ENCODE assay signal across 27 mouse cellular contexts in genomic region chr17:4903129-4903528, GRCm38 (mm10).
"Had no signal": no experiment of that assay in that cellular context is flagged by ENCODE, and none has a peak within 500 bp of the region (broad histone marks: within the 10 kb centered on the region; RNA-seq: fewer than 3 reads in every experiment).

No protein-coding gene starts in this region.

- H3K4me3 ChIP-seq: gastrocnemius, adult 2 months; heart, adult 2 months; heart, embryonic 10.5 days; heart, embryonic 13.5 days; heart, embryonic 15.5 days; hindbrain, embryonic 13.5 days; hindbrain, embryonic 15.5 days; kidney, embryonic 15.5 days; limb, embryonic 13.5 days; limb, embryonic 15.5 days; liver, embryonic 12.5 days had no signal

- H3K36me3 ChIP-seq: heart, embryonic 10.5 days; heart, embryonic 13.5 days; heart, embryonic 15.5 days; hindbrain, embryonic 13.5 days; hindbrain, embryonic 15.5 days; kidney, embryonic 15.5 days; limb, embryonic 13.5 days; limb, embryonic 15.5 days; liver, embryonic 12.5 days had no signal

- H3K9ac ChIP-seq: heart, embryonic 13.5 days; heart, embryonic 15.5 days; hindbrain, embryonic 13.5 days; hindbrain, embryonic 15.5 days; kidney, embryonic 15.5 days; limb, embryonic 13.5 days; limb, embryonic 15.5 days; liver, embryonic 12.5 days; liver, embryonic 14.5 days had no signal

- H3K4me1 ChIP-seq: heart, embryonic 10.5 days had no signal

- H3K4me2 ChIP-seq: heart, embryonic 13.5 days; heart, embryonic 15.5 days; hindbrain, embryonic 13.5 days; hindbrain, embryonic 15.5 days; kidney, embryonic 15.5 days; limb, embryonic 13.5 days; limb, embryonic 15.5 days; liver, embryonic 12.5 days had no signal

- H3K27ac ChIP-seq: gastrocnemius, adult 2 months; heart, adult 2 months; heart, embryonic 10.5 days; heart, embryonic 13.5 days; heart, embryonic 15.5 days; hindbrain, embryonic 13.5 days; hindbrain, embryonic 15.5 days; hindbrain, postnatal 0 days; kidney, embryonic 15.5 days; kidney, postnatal 0 days; limb, embryonic 13.5 days; limb, embryonic 15.5 days; liver, embryonic 12.5 days; liver, embryonic 14.5 days had no signal

- H3K27me3 ChIP-seq: heart, embryonic 13.5 days; heart, embryonic 15.5 days; hindbrain, embryonic 13.5 days; hindbrain, embryonic 15.5 days; kidney, embryonic 15.5 days; limb, embryonic 13.5 days; limb, embryonic 15.5 days; liver, embryonic 12.5 days had no signal

- ATAC-seq: hindbrain, postnatal 0 days; intestine, embryonic 16.5 days; liver, embryonic 12.5 days had no signal

- DNase-seq: gastrocnemius, adult 2 months; gastrocnemius, postnatal 10 days; gastrocnemius, postnatal 25 days; heart, adult 2 months; heart, postnatal 14 days; heart, postnatal 36 days; kidney, adult 11 months; kidney, adult 2 months; kidney, adult 9 months; kidney, postnatal 14 days; kidney, postnatal 36 days; layer of hippocampus, adult 9-11 months; layer of hippocampus, postnatal 36 days; left cerebral cortex, postnatal 4 days had no signal

- H3K9me3 ChIP-seq: heart, embryonic 10.5 days; heart, embryonic 13.5 days; heart, embryonic 15.5 days; hindbrain, embryonic 13.5 days; hindbrain, embryonic 15.5 days; kidney, embryonic 15.5 days; limb, embryonic 13.5 days; limb, embryonic 15.5 days; liver, embryonic 12.5 days had no signal
